Mouse (Mus musculus): ENCODE data around the gene Pcolce.

Gene Pcolce

GRCm38 (mm10) chr5:137596601-137597261, 16.9 kb downstream of the Pcolce start:
- no peak for ATAC-seq (ENCODE audit: low TSS enrichment)

DNA sequence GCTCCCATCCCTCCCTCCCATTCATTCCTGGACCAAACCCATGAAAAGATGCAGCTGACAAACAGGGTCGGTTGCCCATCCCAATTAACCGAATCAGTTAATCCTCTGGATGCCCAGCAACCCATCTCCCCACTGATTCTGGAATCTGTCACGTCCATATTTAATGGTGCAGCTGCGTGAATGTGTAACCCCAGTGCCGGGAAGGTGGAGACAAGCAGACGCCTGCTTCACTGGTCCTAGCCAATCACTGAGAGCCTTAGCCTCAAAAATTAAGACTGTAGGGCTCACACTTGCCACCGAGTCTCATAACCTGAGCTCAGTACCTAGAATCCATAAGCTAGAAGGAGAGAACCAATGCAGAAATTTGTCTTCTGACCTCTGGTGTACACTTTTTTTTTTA, 17.7 kb downstream of the Pcolce start:
- ATAC-seq (ENCODE audit: low TSS enrichment), result no peak

DNA sequence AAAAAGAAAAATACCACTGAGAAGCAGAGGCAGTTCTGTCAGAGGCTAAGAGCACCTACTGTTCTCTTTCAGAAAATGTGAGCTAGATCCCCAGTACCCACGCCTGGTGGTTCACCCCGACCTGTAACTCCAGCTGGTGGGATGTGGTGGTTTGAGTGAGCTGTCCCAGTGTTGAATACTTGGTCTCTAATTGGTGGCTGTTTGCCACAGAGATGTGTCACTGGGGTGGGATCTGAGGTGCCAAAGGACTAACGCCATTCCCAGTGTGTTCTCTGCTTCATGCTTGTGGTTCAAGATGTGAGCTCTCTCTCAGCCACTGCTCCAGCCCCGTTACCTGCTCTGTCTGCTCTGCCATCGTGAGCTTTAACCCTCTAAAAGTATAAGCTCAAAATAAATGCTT, 23.1 kb downstream of the Pcolce start:
- no peak for ATAC-seq (ENCODE audit: low TSS enrichment)

DNA sequence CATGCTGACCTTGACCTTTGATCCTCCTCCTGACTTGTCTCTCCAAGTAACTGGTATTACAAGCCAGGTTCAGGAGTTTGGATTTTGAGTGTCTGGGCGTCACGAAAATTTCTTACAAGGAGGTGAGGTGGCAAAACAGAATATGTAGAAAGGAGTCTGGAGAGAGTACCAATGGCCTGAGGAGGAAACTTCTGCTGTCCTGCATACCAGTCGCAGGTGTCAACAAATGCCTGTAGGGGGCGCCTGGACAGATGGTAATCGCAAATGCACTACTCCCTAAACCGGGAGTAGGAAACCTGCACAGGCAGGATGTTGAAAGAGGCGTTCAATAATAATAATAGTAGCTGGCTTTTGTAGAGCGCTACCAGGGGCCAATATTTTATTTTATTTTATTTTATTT, 28.6 kb downstream of the Pcolce start:
- peak; percentile 55; the same call in 1 of the 2 replicates for ATAC-seq (ENCODE audit: low TSS enrichment)

DNA sequence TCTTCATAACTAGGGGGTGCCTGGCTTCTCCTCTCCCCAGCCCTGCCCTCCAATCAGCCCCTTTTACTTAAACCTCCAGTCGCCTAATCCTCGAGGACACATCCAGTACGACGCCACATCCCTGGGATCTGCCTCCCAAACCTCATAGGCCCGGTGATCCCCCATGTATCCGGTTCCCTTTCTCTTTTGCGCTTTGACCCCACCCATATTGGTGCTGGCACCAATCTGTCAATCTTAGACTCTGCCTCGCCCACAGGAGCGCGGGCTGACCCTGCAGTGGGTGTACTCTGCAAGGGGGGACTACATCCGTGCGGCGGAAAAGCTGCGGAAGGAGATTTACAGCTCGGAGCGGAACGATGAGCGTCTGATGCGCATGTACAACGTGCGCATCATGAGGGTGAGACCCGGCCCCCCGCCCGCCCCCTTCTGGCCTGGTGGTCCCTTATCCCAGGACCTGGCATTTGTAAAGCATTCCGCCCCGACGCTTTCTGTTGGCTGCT, 29.9 kb downstream of the Pcolce start:
- ATAC-seq (ENCODE audit: low TSS enrichment), result peak; percentile 59; the same call in 1 of the 2 replicates

- ATAC-seq (ENCODE audit: low TSS enrichment), result no peak
Observed at GRCm38 (mm10) chr5:137582702-137583101, 30.9 kb downstream of the Pcolce start.

- ATAC-seq (ENCODE audit: low TSS enrichment), result no peak
Observed at GRCm38 (mm10) chr5:137580246-137580645, 33.3 kb downstream of the Pcolce start.

GRCm38 (mm10) chr5:137574470-137574901, 39.1 kb downstream of the Pcolce start:
- ATAC-seq (ENCODE audit: low TSS enrichment), result peak; percentile 90

DNA sequence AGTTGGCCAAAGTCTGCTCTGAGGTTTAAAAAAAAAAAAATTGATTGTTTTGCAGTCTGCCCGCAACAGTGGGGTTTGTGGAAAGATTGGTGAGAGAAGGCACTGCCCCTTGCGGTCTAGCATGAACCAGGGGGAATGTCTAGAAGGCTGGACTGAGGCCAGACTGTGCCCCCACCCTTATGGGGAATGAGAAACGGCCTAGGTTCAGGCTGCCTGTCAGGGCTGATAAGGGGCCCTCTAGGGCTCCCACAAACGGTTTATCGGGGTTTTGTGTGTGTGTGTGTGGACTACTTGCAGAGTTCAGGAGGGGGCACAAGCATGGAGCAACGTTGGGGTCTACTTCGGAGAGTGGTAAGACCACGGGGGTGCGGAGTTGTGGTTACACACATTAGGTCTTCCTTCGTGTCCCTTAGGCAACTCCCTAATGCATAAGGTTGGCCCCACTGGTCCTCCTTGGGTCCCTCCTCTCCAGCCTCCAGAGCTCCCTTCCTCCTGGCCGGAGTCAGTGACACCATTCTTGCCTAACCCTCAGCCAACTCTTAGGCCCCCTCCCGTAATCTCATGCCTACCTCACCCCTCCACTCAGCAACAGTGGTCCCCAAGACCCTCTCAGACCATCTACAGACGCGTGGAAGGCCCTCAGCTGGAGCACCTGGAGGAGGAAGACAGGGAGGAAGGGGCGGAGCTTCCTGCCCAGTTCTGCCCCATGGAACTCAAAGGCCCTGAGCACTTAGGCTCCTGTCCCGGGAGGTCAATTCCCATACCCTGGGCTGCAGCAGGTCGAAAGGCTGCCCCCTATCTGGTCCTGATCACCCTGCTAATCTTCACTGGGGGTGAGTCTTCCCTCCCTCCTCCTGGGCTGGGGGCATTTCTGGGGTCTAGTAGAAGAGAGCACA, 42.6 kb downstream of the Pcolce start:
- no peak for ATAC-seq (ENCODE audit: low TSS enrichment)

DNA sequence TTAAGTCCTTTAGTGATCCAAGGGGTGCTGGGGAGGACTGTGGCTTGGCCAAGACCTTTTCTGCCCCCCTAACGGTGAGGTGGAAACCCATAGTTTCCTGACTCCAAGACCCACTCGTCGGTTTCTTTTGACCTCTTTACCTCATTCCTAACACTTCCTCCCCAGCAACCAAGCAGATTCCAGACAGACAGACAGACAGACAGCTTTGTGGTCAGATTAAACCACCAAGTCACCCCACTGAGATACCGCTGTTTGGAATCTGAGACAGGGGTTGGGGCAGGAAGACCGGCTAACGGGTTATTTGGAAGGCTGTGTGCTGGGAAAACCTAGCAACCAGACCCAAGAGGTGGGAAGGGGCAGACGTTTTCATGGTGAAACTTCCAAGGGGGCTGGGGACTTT, 43.4 kb downstream of the Pcolce start:
- no peak for ATAC-seq (ENCODE audit: low TSS enrichment)

DNA sequence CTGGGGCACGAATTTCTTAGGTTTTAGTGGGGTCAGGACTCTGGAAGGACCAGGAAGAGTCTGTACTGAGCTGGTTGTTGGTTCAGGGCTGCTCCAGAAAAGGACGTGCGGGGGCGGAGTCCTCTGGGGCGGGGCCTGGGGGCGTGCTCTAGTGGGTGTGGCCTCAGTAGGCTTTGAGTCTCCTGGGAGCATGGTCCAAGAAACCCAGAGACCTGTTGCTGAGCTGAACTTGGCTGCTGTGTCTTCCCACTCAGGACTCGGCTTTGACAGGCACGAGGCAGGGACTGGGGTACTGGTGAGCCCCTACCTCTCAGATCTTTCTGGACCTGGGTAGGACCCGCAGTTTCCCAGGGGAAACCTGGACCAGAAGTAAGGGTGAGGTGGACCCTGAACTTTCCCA, 43.9 kb downstream of the Pcolce start, which contains the start of gene Tfr2:
Tfr2 (plus strand) TSS at position 176 of the 400 bp plus-strand sequence.
- no peak for ATAC-seq (ENCODE audit: low TSS enrichment)

DNA sequence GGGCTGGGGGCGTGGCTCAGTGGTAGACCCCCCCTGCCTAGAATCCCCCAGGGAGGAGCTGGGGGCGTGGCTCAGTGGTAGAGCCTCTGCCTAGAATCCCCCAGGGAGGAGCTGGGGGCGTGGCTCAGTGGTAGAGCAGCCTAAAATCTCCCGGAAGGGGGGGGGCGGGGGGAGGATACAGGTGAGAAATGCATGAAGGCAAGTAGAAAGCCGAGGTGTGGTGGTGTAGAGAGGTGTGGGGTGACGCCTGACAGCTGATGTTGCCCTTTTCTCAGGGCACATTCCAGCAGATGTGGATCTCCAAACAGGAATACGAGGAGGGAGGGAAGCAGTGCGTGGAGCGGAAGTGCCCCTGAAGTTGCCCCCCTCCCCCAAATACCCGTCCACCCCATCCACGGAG, 44.6 kb downstream of the Pcolce start:
- ATAC-seq (ENCODE audit: low TSS enrichment), result no peak

GRCm38 (mm10) chr5:137568223-137568798, 45.3 kb downstream of the Pcolce start:
- ATAC-seq (ENCODE audit: low TSS enrichment), result no peak

- ATAC-seq (ENCODE audit: low TSS enrichment), result no peak
Observed at GRCm38 (mm10) chr5:137566416-137566815, 47.2 kb downstream of the Pcolce start.

DNA sequence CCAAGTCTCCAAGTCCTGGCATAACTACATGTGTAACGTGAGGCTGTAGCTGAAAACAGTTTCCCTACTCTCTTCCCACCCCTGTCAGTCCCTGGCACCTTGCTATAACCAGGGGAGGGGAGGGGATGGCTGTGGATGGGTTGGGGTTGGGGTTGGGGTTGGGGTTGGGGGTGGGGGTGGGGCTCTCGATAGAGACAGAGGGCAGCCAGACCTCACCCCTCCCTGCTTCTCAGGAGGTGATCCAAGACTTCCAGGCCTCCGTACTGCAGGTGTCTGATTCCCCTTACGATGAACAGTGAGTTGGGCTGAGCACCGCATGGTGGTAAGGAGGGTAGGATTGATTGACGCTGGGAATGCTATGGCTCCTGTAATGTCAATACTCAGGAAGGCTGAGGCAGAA, 47.8 kb downstream of the Pcolce start:
- ATAC-seq (ENCODE audit: low TSS enrichment), result no peak

DNA sequence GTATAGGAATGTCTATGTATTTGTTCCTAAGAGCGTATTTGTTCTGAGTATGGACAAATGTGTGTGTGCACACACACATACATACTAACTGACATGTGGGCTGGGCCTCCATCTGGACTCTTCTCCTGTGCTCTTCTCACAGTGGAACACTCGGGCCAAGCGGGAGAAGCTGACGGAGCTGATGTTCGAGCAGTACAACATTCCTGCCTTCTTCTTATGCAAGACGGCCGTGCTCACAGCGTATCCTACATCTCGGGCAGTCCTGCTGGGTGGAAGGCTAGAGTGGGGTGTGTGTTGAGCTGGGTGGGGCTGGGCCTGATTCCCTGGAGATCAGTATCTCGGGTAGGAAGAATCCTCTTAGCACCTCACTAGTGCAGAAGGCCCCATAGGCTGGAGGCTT, 50.6 kb downstream of the Pcolce start:
- ATAC-seq (ENCODE audit: low TSS enrichment), result peak; percentile 89

DNA sequence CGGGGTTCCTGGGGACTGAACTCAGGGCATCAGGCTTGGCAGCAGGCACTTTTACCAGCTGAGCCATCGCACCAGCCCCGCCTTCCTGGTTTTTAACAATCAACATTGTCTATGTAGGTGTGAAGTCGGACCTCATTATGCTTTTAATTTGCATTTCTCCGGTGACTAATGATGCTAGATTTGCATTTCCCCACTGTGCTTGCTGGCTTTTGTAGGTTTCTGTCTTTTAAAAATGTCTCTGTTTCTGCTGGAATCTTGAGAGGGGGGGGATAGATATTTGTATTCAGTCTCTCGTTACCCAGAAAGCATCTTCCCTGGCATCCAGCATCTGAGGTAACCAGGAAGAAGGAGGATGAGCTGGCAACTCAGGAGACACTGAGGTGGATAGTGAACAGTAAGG, 52.0 kb downstream of the Pcolce start:
- ATAC-seq (ENCODE audit: low TSS enrichment), result peak; percentile 46; the same call in 1 of the 2 replicates
